Mouse (Mus musculus): ENCODE measurements around the gene Hspb1. TPM values are rescaled to one million over a fixed set of nuclear protein-coding genes. Genes with fewer than 3 reads are reported as not detected.

The Hspb1 gene
- total RNA-seq, 2 experiments from 2014 or later, result 239 to 482 TPM

Other genes starting within 250 kb of the Hspb1 start
- gene Por, start 217.9 kb upstream of the Hspb1 start, total RNA-seq (2021), result 10 to 100 TPM; 30.3 to 35.6 TPM
- gene Tmem120a, start 143.5 kb upstream of the Hspb1 start, total RNA-seq (2021), result 1 to 10 TPM; 6.8 to 8.4 TPM
- gene Styxl1, start 109.5 kb upstream of the Hspb1 start, total RNA-seq (2021), result not detected
- gene Mdh2, start 109.4 kb upstream of the Hspb1 start, total RNA-seq (2021), result 1,000 to 10,000 TPM in 1 of 2 experiments, 100 to 1,000 TPM in 1; 959 to 1,045 TPM
- gene Srrm3, start 81.0 kb upstream of the Hspb1 start, total RNA-seq (2021), result not detected
- 100 to 1,000 TPM; 288 to 326 TPM for gene Ywhag, start 46.7 kb downstream of the Hspb1 start, total RNA-seq (2021)
- gene Ssc4d, start 86.6 kb downstream of the Hspb1 start, total RNA-seq (2021), result under 1 TPM; 0.57 to 0.95 TPM
- not detected for gene Zp3, start 92.2 kb downstream of the Hspb1 start, total RNA-seq (2021)
- gene Dtx2, start 106.9 kb downstream of the Hspb1 start, total RNA-seq (2021), result 1 to 10 TPM; 7.4 to 7.6 TPM
- under 1 TPM in 1 of 2 experiments, not detected in 1; 0.07 TPM for gene Upk3b, start 150.6 kb downstream of the Hspb1 start, total RNA-seq (2021)
- gene Upk3bl, start 166.6 kb downstream of the Hspb1 start, total RNA-seq (2021), result not detected
- 10 to 100 TPM; 32.3 to 34.8 TPM for gene Rasa4, start 196.0 kb downstream of the Hspb1 start, total RNA-seq (2021)
- gene Polr2j, start 228.7 kb downstream of the Hspb1 start, total RNA-seq (2021), result 10 to 100 TPM; 65.1 to 72.1 TPM
- 1 to 10 TPM; 4.2 to 4.4 TPM for gene Lrwd1, start 248.2 kb downstream of the Hspb1 start, total RNA-seq (2021)
- gene Alkbh4, start 248.2 kb downstream of the Hspb1 start, total RNA-seq (2021), result 1 to 10 TPM; 3.8 to 4.9 TPM